Mouse (Mus musculus): ENCODE measurements around the gene Syce1. TPM values are rescaled to one million over a fixed set of nuclear protein-coding genes. Genes with fewer than 3 reads are reported as not detected.
"Not testable (repeated sequence)": the region's sequence is repeated elsewhere in the genome, so short reads cannot be mapped to it uniquely, and the experiment has no call there.

Gene Syce1
- total and polyA plus RNA-seq, 2 experiments: 0.07 TPM; not detected in 1

DNA sequence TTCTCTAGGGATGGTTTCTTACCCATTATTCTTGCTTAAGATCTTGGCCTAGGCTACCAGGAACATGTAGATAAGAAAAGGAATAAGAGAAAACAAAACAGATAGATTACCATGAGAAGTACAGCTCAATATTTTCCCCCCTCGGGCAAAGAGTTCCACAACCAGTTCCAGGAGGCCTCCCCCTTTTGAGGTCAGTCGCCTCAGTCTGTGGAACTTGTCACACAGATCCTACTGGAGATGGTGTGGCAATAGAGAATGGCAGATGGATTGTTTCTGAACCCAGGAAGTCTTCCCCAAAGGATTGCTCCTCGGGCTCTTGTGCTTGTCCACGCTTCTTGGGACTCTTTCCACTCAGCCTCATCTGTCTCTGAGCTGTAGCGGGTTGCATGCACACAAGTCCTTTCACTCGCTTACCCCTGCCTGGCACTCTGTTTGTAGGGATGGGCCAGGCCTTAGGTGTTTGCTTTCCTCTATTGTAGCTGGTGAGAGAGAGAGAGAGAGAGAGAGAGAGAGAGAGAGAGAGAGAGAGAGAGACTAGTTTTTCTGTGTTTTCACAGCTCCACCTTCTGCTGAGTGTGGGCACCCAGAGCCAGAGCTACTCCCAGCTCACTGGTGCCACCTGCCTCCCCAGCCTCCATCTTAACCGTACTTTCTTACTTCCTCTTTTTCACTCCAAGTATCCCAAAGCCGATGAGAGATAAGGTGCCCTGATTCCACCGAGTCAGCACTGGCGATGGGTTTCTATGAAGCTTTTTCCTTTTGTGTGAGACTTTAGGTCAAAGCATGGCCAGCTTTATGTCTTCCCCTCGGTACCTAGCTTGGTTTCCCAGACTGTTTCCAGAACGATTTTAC, 21.5 kb downstream of the Syce1 start:
- Histone ChIP-seq H3K27me3 (ENCODE audit: control insufficient read depth, insufficient read depth, low read length) (no peaks in the 10 kb centered on the region), H3K79me2 (ENCODE audit: control insufficient read depth, insufficient read depth, low read length) (no peaks in the 10 kb centered on the region; the same call in 1 of the 2 replicates), H3K4me3 (ENCODE audit: insufficient read depth, low read depth, low read length) (peak overlapping the region; percentile 27), H3K36me3 (ENCODE audit: control insufficient read depth, insufficient read depth, low read length) (peaks cover 57% of the 10 kb centered on the region), H3K9ac (ENCODE audit: low read depth, low read length) (peak overlapping the region; percentile 62), H3K27ac (replicated peaks; ENCODE audit: insufficient read depth, low read depth, low read length) (peak overlapping the region; percentile 7), H3K4me1 (ENCODE audit: control insufficient read depth, insufficient read depth, low read length) (peaks cover 3% of the 10 kb centered on the region; the same call in 1 of the 2 replicates)
- WGBS: 26% methylated on average over 12 of the region's 12 CpGs
- TF ChIP-seq CTCF (IDR thresholded peaks at IDR 0.05; ENCODE audit: low read depth, low read length) (peak; percentile 52), POLR2A (IDR thresholded peaks at IDR 0.05; ENCODE audit: extremely low read depth, insufficient read depth, low read length) (peak; percentile 55; the same call in 1 of the 2 replicates)
- DNase-seq (ENCODE audit: extremely low read depth, low read depth, low spot score): peak; percentile 55

DNA sequence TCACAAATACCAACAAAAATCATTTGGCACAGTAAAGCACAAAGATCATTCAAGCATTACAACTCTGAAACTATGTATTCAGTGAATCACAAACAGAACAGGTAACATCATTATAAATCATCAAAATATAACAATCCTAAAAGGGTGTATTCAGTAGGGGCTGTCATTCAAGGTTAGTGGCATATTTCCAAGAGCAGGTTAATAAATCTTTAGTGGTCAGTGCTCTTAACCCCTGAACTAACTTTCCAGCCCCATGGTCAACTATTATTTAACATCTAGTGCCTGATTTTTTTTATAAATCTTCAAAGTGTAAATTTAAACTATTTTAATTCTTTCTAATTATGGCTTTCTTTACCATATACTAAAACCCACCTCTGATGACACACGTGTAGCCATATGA, 22.3 kb downstream of the Syce1 start:
- not testable (repeated sequence) for H3K4me1 ChIP-seq (ENCODE audit: control insufficient read depth, insufficient read depth, low read length); H3K9ac ChIP-seq (ENCODE audit: low read depth, low read length); H3K79me2 ChIP-seq (ENCODE audit: control insufficient read depth, insufficient read depth, low read length); H3K27me3 ChIP-seq (ENCODE audit: control insufficient read depth, insufficient read depth, low read length); H3K27ac ChIP-seq (replicated peaks; ENCODE audit: insufficient read depth, low read depth, low read length)
- Histone ChIP-seq H3K4me3 (ENCODE audit: insufficient read depth, low read depth, low read length) (peak overlapping the region; percentile 75; the same call in 1 of the 2 replicates), H3K36me3 (ENCODE audit: control insufficient read depth, insufficient read depth, low read length) (peaks cover 50% of the 10 kb centered on the region)
- 37% methylated on average over 1 of the region's 1 CpGs for WGBS
- peak; percentile 26 for DNase-seq (ENCODE audit: extremely low read depth, low read depth, low spot score)

DNA sequence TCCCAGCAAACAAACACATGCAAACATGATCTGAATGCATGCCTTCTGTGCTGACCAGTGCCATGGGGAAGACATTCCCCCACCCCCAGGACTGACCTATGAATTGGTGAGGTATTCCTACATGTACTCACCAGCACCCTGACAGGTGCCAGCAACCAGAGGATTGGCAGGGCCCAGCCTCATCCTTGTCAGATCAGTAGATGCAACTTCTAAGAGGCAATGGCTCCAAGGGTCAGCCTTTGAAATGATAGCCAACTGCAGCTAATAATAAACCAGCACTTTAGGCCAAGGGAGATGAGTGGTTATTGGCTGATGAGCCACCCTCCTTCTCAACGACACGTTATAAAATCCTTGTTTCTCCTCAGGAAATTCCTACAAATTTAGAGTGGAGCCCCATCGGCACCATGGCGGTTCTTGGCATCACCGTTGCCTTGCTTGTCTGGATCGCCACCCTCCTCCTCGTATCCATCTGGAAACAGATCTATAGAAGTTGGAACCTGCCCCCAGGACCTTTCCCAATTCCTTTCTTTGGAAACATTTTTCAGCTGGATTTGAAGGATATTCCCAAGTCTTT, 24.1 kb downstream of the Syce1 start, which contains the start of gene Cyp2e1:
Gene Cyp2e1 (plus strand): TSS at position 293 of the 574 bp plus-strand sequence.
- Histone ChIP-seq H3K27ac (replicated peaks; ENCODE audit: insufficient read depth, low read depth, low read length) (peak within 1 kb of the TSS; percentile 83), H3K4me3 (ENCODE audit: insufficient read depth, low read depth, low read length) (peak within 1 kb of the TSS; percentile 75), H3K36me3 (ENCODE audit: control insufficient read depth, insufficient read depth, low read length) (peaks cover 39% of the 10 kb centered on the region), H3K9ac (ENCODE audit: low read depth, low read length) (peak within 1 kb of the TSS; percentile 89), H3K4me1 (ENCODE audit: control insufficient read depth, insufficient read depth, low read length) (peaks cover 5% of the 10 kb centered on the region; the same call in 1 of the 2 replicates), H3K79me2 (ENCODE audit: control insufficient read depth, insufficient read depth, low read length) (no peaks in the 10 kb centered on the region; the same call in 1 of the 2 replicates), H3K27me3 (ENCODE audit: control insufficient read depth, insufficient read depth, low read length) (no peaks in the 10 kb centered on the region)
- peak; percentile 99 for DNase-seq (ENCODE audit: extremely low read depth, low read depth, low spot score)
- WGBS: 21% methylated on average over 7 of the region's 7 CpGs
- TF ChIP-seq CTCF (IDR thresholded peaks at IDR 0.05; ENCODE audit: low read depth, low read length): no peak
- peak; percentile 86; the same call in 1 of the 2 replicates for TF ChIP-seq POLR2A (IDR thresholded peaks at IDR 0.05; ENCODE audit: extremely low read depth, insufficient read depth, low read length)

DNA sequence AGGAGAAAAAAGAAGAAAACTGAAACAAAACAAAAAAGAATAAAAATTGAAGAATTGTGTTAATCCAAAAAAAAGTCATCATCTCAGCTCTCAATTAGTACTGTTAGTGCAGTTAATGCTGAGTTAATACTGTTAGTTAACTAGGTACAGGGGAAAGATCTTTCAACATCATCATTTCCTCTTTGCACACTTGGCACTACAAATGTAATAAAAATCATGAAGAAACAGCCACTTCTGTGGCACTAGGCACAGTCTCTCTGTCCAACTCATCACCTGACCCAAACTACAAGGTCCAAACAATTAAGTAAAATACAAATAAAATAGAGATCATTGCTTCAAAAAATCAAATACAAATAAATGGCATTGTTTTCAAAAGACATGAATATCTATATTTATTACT, 27.0 kb downstream of the Syce1 start:
- no peaks in the 10 kb centered on the region for H3K27me3 ChIP-seq (ENCODE audit: control insufficient read depth, insufficient read depth, low read length)
- peak; percentile 92 for DNase-seq (ENCODE audit: extremely low read depth, low read depth, low spot score)
- H3K4me3 ChIP-seq (ENCODE audit: insufficient read depth, low read depth, low read length): no peak overlapping the region
- H3K36me3 ChIP-seq (ENCODE audit: control insufficient read depth, insufficient read depth, low read length): peaks cover 12% of the 10 kb centered on the region
- H3K9ac ChIP-seq (ENCODE audit: low read depth, low read length): no peak overlapping the region
- no peaks in the 10 kb centered on the region; the same call in 1 of the 2 replicates for H3K79me2 ChIP-seq (ENCODE audit: control insufficient read depth, insufficient read depth, low read length)
- H3K4me1 ChIP-seq (ENCODE audit: control insufficient read depth, insufficient read depth, low read length): peaks cover 13% of the 10 kb centered on the region; the same call in 1 of the 2 replicates
- TF ChIP-seq CTCF (IDR thresholded peaks at IDR 0.05; ENCODE audit: low read depth, low read length) (no peak), POLR2A (IDR thresholded peaks at IDR 0.05; ENCODE audit: extremely low read depth, insufficient read depth, low read length) (no peak)
- H3K27ac ChIP-seq (replicated peaks; ENCODE audit: insufficient read depth, low read depth, low read length): no peak overlapping the region

DNA sequence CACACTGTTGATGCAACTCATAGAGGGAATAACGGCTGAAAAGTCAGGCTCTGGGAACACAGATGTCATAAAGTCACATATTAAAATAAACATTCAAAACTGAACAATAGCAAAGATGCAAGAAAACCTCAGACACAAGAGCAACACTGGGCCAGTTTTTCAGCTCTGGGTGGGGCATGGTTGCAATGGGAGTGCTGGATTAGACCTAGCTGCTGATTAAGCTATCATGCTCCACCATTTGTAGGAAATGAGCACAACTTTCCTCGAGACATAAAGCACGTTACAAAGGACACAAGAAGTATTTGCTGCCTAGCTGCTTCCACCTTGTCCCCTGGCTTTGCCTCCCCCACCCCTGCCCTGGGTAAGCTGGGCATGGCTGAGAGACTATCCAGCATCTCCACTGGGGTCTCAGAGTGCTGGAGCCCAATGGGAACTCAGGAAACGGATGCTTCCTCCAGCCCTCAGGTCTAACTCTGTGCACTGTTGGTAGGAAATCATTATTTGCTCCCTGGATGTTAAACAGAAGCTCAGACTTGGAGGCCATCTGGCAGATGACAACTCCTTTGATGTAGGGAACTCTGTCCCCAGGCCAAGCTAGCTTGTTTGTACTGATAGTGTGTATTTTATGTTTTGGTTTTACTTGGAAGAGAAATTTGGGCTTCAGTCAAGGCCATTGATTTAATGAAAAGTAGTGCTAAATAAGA, 31.3 kb downstream of the Syce1 start:
- DNase-seq (ENCODE audit: extremely low read depth, low read depth, low spot score): peak; percentile 99
- WGBS: 16% methylated on average over 4 of the region's 4 CpGs
- TF ChIP-seq POLR2A (IDR thresholded peaks at IDR 0.05; ENCODE audit: extremely low read depth, insufficient read depth, low read length): no peak
- no peak for TF ChIP-seq CTCF (IDR thresholded peaks at IDR 0.05; ENCODE audit: low read depth, low read length)
- no peaks in the 10 kb centered on the region for H3K36me3 ChIP-seq (ENCODE audit: control insufficient read depth, insufficient read depth, low read length)
- 0 out of 2 replicates have a peak, but pooled peaks cover 3% of the 10 kb centered on the region for H3K79me2 ChIP-seq (ENCODE audit: control insufficient read depth, insufficient read depth, low read length)
- peak overlapping the region; percentile 50 for H3K9ac ChIP-seq (ENCODE audit: low read depth, low read length)
- peaks cover 15% of the 10 kb centered on the region; the same call in 1 of the 2 replicates for H3K4me1 ChIP-seq (ENCODE audit: control insufficient read depth, insufficient read depth, low read length)
- H3K4me3 ChIP-seq (ENCODE audit: insufficient read depth, low read depth, low read length): peak overlapping the region; percentile 18; the same call in 1 of the 2 replicates
- H3K27me3 ChIP-seq (ENCODE audit: control insufficient read depth, insufficient read depth, low read length): no peaks in the 10 kb centered on the region
- peak overlapping the region; percentile 93 for H3K27ac ChIP-seq (replicated peaks; ENCODE audit: insufficient read depth, low read depth, low read length)
